Mouse (Mus musculus) T-helper 17 cell (primary cell): ENCODE measurements at regions not wholly inside any gene's neighbourhood (a gene's known extent, or its start where the extent isn't known, plus 50 kb on each side); places are given as distances from the start of the nearest gene placed in this dataset.

Experiments
- in situ Hi-C, 2 experiments: fragments of 300-600 bp; cut with MboI, MseI; formaldehyde crosslinking; loops; 1 replicate in 1 of 2; 2 replicates in 1 of 2; pipeline ENCODE4 v1.15.1; 2025; ENCODE audit warnings: high pct_unique_total_duplicates in 2 of 2

- in situ Hi-C loops, result loop anchor here in 1 of 2 experiments (10.0 kb wide), 1 partner anchor 161 kb away; no protein-coding TSS in a partner anchor
Measured at GRCm38 (mm10) chr3:37805805-37806148, 81.5 kb upstream of the Gm5148 start.

DNA sequence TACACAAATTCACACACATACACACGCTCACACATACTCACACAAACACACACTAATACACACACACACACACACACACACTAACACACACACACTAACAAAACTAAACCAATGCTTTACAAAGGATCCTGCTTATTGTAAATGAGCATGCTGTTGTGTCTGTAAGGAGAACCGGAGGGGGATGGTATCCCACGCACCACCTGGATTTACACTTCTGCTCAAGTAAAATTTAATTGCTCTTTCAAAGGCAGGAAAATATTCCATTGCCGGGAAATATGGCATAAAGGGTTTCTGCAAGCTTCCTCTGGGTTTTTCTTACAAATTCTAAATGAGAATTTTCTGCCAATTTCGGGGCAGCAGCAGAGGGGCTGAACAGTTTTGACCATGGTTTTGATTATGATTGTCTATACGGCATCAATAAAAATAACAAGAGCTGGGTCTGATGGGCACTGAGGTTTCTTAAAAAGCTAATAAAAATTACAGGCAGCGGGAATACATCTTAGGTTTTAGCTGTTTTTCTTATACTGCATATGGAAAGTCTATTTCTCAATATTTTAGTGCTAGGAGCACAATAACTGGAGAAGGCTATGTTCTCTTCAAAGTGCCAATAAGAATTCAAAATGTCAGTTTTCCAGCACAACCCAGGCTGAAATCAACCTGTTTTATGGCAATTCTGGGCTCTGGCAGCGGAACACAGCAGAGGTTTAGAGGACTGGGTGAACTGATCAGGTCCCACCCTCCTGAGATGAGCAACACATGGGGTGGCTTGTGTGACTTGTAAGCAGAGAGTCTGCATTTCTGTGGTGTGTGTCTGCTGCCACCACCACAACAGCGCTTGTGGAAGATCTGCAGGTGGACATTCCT is 80.9 kb upstream of the Gm5148 start:
- in situ Hi-C loops, result loop anchor here in 1 of 2 experiments (10.0 kb wide), 1 partner anchor 160 kb away; no protein-coding TSS in a partner anchor

GRCm38 (mm10) chr3:37804261-37804660 is 80.0 kb upstream of the Gm5148 start:
- in situ Hi-C loops, result loop anchor here in 1 of 2 experiments (10.0 kb wide), 1 partner anchor 159 kb away; no protein-coding TSS in a partner anchor

GRCm38 (mm10) chr3:37803781-37804180 is 79.5 kb upstream of the Gm5148 start:
- in situ Hi-C loops, result loop anchor here in 1 of 2 experiments (10.0 kb wide), 1 partner anchor 159 kb away; no protein-coding TSS in a partner anchor

DNA sequence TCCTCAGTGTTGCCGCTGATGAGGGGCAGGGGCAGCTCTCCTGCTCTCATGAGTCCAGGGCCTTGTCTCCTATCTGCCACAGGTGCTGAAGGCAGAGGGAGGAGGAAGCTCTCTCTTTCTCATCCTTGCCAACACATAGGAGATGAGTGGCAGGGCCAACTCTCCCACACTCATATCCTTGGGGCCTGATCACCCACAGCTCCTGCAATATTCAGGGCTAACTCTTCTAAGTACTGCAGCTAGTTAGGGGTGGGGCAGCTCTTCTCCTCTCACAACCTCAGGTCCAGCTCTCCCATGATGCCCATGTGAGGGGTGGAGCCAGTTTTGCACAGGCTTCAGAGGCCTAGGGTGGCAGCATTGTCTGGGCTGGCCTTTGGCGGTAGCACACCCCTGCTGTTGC is 77.3 kb upstream of the Gm5148 start:
- in situ Hi-C loops, result loop anchor here in 1 of 2 experiments (10.0 kb wide), 1 partner anchor 157 kb away; no protein-coding TSS in a partner anchor

- in situ Hi-C loops, result loop anchor here in 1 of 2 experiments (10.0 kb wide), 1 partner anchor 155 kb away; no protein-coding TSS in a partner anchor
Measured at GRCm38 (mm10) chr3:37799809-37800208, 75.5 kb upstream of the Gm5148 start.

DNA sequence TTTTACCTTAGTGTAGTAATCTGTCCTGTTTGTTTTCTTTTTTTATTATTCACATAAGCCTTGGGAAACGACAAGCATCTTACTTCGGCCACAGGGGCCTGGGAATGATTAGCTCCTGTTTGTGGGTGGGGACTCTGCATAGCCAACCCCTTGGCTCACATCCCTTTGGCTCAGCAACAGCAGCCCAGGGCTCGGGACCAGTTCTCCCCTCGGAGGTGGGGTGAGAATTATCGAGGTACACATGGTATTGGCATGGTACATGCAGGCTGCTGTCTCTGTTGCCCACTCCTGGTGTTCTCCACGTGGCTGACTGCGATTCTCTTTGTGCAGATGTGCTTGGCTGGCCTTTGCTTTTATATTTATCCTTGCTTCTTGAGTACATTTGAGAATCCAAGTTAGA is 65.4 kb upstream of the Gm5148 start:
- in situ Hi-C loops, result no loop called here

GRCm38 (mm10) chr3:37789143-37789697 is 64.9 kb upstream of the Gm5148 start:
- in situ Hi-C loops, result no loop called here

DNA sequence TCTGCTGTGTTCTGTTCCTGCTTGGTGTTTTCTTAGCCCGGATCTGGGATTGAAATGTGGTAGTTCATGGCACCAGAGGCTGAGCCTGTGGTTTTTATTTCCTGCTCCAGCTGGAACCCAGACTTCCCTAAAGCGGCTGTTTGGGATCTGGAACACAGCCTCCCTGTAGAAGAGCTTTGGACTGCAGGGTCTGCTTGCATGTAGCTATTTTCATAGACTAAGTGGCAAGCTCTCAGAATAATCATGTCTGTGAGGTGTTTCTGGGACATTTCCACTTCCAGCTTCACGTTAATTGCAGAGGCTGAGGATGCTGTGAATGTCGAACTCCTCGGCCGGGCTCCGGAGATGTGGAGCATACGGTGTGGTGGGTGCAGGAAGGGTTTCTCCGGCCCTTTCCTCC is 64.1 kb upstream of the Gm5148 start:
- in situ Hi-C loops, result no loop called here

DNA sequence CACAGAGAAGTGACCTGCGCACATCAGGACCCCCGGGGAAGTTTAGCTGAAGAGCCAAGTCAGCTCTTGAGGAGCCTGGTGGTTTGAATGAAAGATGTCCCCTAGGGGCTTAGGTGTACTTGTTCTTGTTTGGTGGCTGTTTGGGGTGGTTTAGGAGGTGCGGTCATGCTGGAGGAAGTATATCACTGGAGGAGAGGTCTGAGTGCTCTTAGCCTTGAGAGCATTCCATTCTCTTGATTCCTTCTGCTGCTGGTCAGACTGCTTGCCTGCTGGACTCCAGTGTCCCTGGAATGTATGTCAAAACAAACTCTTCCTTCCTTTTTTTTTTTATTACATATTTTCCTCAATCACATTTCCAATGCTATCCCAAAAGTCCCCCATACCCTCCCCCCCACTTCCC is 62.5 kb upstream of the Gm5148 start:
- in situ Hi-C loops, result no loop called here

DNA sequence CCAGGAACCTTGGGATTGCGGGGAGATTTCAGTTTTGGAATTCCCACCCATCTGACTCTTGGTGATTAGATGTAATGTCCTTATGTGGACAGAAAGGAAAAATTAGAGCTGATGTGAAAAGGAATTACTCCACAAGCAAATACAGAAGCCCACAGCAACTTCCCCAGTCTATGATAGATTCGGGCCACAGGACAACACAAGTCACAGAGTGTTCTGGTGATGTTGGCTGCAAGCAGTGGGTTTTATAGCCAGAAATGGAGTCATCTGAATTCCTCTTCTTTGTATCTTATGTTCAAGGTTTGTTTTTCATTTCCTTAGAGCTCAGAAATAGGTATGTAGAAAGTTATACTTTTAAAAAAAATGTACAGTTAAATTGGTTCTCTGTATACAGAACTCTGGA is 56.8 kb upstream of the Gm5148 start:
- in situ Hi-C loops, result no loop called here

GRCm38 (mm10) chr3:37779867-37780475 is 55.7 kb upstream of the Gm5148 start:
- in situ Hi-C loops, result no loop called here

- in situ Hi-C loops, result no loop called here
Measured at GRCm38 (mm10) chr3:37778386-37778785, 54.1 kb upstream of the Gm5148 start.

- in situ Hi-C loops, result no loop called here
Measured at GRCm38 (mm10) chr3:37776224-37776623, 51.9 kb upstream of the Gm5148 start.
